Mouse (Mus musculus) embryonic stem cell, embryonic (primary cell): ENCODE measurements around the gene Ccdc157.

ENCODE experiments used
- CTCF ChIA-PET, 4 experiments: fragments of 300-600 bp in 2 of 4; fragments of 350-600 bp in 2 of 4; sonication (Branson Sonifier 250); formaldehyde crosslinking; loops; one replicate each; lab custom pipeline; 2022; ENCODE audit warnings: inconsistent platforms in 2 of 4; lab: Charles Lee
- POLR2A ChIA-PET, 4 experiments: fragments of 300-600 bp in 2 of 4; fragments of 350-600 bp in 2 of 4; sonication (Branson Sonifier 250); formaldehyde crosslinking; loops; one replicate each; lab custom pipeline; 2022; ENCODE audit warnings: antibody characterized with exemption in 4 of 4, inconsistent platforms in 1 of 4; lab: Charles Lee

The Ccdc157 gene

DNA sequence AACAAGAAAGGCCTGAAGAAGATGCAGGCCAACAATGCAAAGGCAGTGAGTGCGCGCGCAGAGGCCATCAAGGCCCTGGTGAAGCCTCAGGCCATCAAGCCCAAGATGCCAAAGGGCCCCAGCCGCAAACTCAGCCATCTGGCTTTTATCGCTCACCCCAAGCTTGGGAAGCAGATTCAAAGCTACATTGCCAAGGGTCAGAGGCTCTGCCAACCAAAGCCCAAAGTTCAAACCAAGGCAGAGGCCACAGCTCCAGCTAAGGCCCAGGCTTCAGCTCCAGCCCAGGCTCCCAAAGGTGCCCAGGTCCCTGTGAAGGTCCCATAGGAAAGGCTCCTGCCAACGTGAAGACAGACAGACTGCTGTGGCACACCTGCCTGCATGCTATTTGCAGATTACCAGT lies 52.2 kb downstream of the Ccdc157 start:
- ChIA-PET POLR2A (interaction anchor here in 2 of 4 experiments (1.1 to 1.6 kb wide), 2 partner anchors 10 to 11 kb away, joined by 3 to 7 read pairs; no protein-coding TSS in a partner anchor), CTCF (interaction anchor here in 3 of 4 experiments (0.7 to 1.4 kb wide), 3 partner anchors 16 to 79 kb away, joined by 3 read pairs; partner anchors contain the start of gene Sec14l2 (in 1 of the 3))

DNA sequence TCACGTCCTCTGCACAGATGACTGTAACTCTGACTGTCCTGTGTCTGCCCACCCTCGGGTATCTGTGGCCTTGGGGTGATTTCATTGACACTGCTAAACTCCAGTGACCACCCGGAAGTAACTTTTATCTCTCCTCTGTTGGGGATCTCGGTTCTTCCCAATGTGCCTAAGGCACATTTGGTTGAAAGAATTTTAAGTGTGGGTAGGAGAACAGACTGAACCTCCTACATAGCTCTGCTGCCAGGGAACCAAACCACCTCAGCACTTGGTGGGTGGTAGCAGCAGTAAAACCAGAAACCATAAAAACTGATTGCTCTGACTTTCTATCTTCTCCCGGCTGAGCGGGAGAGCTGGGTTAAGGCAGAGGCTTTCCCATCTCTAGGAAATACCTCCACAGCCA lies 54.6 kb downstream of the Ccdc157 start:
- POLR2A ChIA-PET, result interaction anchor here in 1 of 4 experiments (0.8 to 1.9 kb wide), 2 partner anchors 8 to 138 kb away, joined by 3 to 7 read pairs; no protein-coding TSS in a partner anchor
- CTCF ChIA-PET, result interaction anchor here in 1 of 4 experiments (1.5 kb wide), 1 partner anchor 29 kb away, joined by 3 read pairs; the partner anchor contains the start of gene Rnf215

GRCm38 (mm10) chr11:4104989-4105388 lies 55.1 kb downstream of the Ccdc157 start:
- ChIA-PET POLR2A (interaction anchor here in 1 of 4 experiments (0.8 to 1.9 kb wide), 2 partner anchors 8 to 137 kb away, joined by 3 to 7 read pairs; no protein-coding TSS in a partner anchor), CTCF (interaction anchor here in 1 of 4 experiments (0.7 kb wide), 1 partner anchor 20 kb away, joined by 3 read pairs; no protein-coding TSS in a partner anchor)

- ChIA-PET CTCF (no interaction called here), POLR2A (interaction anchor here in 2 of 4 experiments (0.5 to 3.3 kb wide), 2 partner anchors 15 to 77 kb away, joined by 9 to 12 read pairs; no protein-coding TSS in a partner anchor)
Measured at GRCm38 (mm10) chr11:4103522-4103921, 56.6 kb downstream of the Ccdc157 start.

GRCm38 (mm10) chr11:4101851-4102250 lies 58.2 kb downstream of the Ccdc157 start:
- CTCF ChIA-PET, result interaction anchor here in 3 of 4 experiments (0.6 to 1.0 kb wide), 5 partner anchors 12 to 543 kb away, joined by 3 to 7 read pairs (median 4); partner anchors contain the start of gene Sec14l2 (in 1 of the 3)
- POLR2A ChIA-PET, result interaction anchor here in 2 of 4 experiments (0.7 to 3.3 kb wide), 4 partner anchors 16 to 138 kb away, joined by 3 to 12 read pairs (median 4); partner anchors contain the start of genes Pes1 (in 1 of the 2) and Sec14l2 (in 1 of the 2)

- ChIA-PET POLR2A (interaction anchor here in 2 of 4 experiments (0.7 to 2.6 kb wide), 5 partner anchors 11 to 24 kb away, joined by 3 to 13 read pairs (median 4); partner anchors contain the start of gene Sec14l2 (in 2 of the 2)), CTCF (interaction anchor here in 3 of 4 experiments (0.6 to 2.4 kb wide), 7 partner anchors 13 to 185 kb away, joined by 3 to 8 read pairs (median 3); partner anchors contain the start of gene Slc35e4 (in 1 of the 3))
Measured at GRCm38 (mm10) chr11:4099447-4099846, 60.6 kb downstream of the Ccdc157 start.

DNA sequence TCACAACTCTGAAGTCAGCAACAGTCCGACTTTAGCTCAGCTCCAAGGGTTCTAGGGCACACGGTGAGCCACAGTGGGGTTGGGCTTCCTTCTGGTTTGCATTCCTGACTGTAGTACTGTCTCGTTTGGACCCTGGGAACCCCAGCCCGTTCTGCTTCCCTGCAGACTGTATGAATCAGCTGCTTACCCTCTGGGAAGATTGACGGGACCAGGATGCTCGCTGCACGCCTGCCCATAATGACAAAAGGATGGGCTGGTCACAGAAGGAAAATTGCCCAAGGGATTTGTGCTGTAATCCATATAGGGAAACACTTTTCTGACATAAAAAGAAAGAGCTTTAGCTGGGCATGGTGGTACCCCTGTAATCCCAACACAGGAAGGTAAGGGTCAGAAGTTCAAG lies 61.3 kb downstream of the Ccdc157 start:
- POLR2A ChIA-PET, result interaction anchor here in 3 of 4 experiments (0.6 to 3.6 kb wide), 9 partner anchors 12 to 606 kb away, joined by 3 to 20 read pairs (median 4); partner anchors contain the start of genes Sec14l2 (in 2 of the 3), Tbc1d10a (in 1 of the 3) and Zmat5 (in 1 of the 3)

GRCm38 (mm10) chr11:4098120-4098519 lies 62.0 kb downstream of the Ccdc157 start:
- ChIA-PET POLR2A (interaction anchor here (0.6 to 3.6 kb wide), 18 partner anchors 9 to 143 kb away, joined by 3 to 20 read pairs (median 4); partner anchors contain the start of genes Sec14l2 (in 1 of the 4) and Tbc1d10a (in 1 of the 4)), CTCF (interaction anchor here in 2 of 4 experiments (0.5 to 2.4 kb wide), 7 partner anchors 30 to 184 kb away, joined by 3 to 8 read pairs (median 4); partner anchors contain the start of gene Slc35e4 (in 1 of the 2))

More for the DNA sequence above, 61.3 kb downstream of the Ccdc157 start:
- CTCF ChIA-PET, result interaction anchor here in 2 of 4 experiments (0.5 to 2.4 kb wide), 3 partner anchors 45 to 185 kb away, joined by 3 to 8 read pairs (median 4); partner anchors contain the start of gene Slc35e4 (in 1 of the 2)

GRCm38 (mm10) chr11:4097091-4097621 lies 62.9 kb downstream of the Ccdc157 start:
- POLR2A ChIA-PET, result interaction anchor here in 3 of 4 experiments (0.8 to 3.6 kb wide), 19 partner anchors 9 to 134 kb away, joined by 3 to 20 read pairs (median 4); partner anchors contain the start of genes Pes1 (in 1 of the 3), Sec14l2 (in 1 of the 3) and Tbc1d10a (in 1 of the 3)
- CTCF ChIA-PET, result interaction anchor here in 1 of 4 experiments (1.3 kb wide), 2 partner anchors 44 to 96 kb away, joined by 3 to 5 read pairs; no protein-coding TSS in a partner anchor

DNA sequence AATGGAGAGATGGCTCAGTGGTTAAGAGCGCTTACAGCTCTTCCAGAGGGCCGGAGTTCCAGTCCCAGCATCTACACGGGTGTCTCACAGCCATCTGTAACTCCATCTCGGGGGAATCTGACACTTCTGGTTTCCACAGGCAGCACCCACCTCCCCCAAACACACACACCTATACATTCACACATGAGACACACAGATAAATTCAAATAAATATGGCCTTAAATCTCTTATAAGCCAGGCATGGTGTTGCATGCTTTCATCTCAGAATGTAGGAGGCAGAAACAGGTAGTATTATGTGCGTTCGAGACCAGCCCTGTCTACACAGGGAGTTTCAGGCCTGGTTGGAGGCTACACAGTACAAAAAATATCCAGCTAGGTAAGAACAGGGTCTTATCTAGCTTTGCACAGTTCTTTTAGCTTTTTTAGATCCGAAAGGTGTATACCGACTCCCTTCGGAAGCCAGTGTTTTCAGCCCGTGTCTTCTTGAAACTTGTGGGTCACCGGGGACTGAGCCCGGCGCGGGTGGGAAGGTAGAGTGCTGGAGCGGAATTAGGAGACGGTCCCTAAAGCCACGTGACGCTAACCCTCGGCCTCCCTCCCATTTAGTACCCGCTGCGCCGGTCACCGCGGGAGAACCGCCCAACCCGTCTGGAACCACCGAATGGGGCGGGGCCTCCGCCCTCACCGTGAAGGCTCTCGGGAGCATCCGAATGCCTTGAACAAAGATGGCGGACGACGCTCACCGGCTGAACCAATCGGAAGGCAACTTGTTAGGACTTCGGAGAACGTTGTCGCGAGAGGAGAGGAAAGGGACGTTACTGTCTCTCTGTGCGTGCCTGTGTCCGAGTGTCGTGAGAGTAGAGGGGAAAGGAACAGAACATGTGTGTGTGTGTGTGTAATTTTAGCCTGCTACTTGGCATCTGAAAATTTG lies 63.8 kb downstream of the Ccdc157 start:
- CTCF ChIA-PET, result interaction anchor here in 3 of 4 experiments (0.6 to 1.3 kb wide), 8 partner anchors 16 to 133 kb away, joined by 3 to 6 read pairs (median 3); partner anchors contain the start of gene Pes1 (in 1 of the 3)
- POLR2A ChIA-PET, result interaction anchor here in 3 of 4 experiments (0.6 to 3.6 kb wide), 23 partner anchors 9 to 1501 kb away, joined by 3 to 20 read pairs (median 4); partner anchors contain the start of genes Sec14l2 (in 2 of the 3), Gal3st1 (in 1 of the 3), Pes1 (in 1 of the 3) and Tbc1d10a (in 1 of the 3)

GRCm38 (mm10) chr11:4095171-4096053 lies 64.7 kb downstream of the Ccdc157 start, which contains the start of gene Mtfp1:
Mtfp1 (minus strand) TSS chr11:4095445.
- POLR2A ChIA-PET, result interaction anchor here in 3 of 4 experiments (0.6 to 3.6 kb wide), 26 partner anchors 9 to 1502 kb away, joined by 3 to 20 read pairs (median 4); partner anchors contain the start of genes Pes1 (in 2 of the 3), Sec14l2 (in 2 of the 3), Gal3st1 (in 1 of the 3) and Tbc1d10a (in 1 of the 3)
- CTCF ChIA-PET, result interaction anchor here in 3 of 4 experiments (0.6 to 2.2 kb wide), 13 partner anchors 10 to 132 kb away, joined by 3 to 19 read pairs (median 5); partner anchors contain the start of genes Pes1 (in 1 of the 3) and Sec14l2 (in 1 of the 3)

DNA sequence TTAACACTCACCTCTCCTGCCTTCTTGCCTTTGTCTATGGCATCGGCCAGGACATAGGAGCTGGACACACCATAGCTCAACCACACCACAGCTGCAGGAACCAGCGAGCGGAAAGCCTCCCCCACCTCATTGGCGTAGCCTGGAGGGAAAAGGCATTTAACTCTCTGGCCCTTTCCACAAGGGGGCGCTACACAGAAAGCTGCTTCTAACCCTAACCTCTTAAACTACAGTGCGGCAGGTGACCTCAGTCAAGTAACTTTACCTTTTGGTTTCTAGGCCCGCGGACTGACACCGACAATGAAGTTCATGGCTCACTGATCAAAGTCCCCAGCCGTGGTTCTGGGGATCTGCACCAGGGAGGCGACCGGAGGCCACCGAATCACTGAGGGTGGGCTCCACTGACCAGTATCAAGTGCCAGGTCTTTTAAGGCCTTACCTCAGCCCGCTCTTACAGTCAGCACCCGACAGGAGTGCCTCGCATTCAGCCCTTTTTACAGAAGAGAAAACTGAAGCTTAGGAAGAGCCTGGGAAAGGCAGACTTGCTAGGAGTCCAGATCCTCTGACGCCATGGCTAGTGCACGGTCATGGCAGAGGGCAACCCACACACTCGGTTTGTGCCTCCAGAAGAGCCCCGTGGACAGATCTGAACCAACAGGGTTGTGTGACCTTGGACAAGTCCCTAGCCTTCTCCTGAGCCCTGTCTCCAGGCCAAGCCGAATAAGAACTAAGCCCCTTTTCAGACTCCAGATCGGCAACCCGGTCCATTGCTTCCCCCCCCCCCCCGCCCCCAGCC lies 65.5 kb downstream of the Ccdc157 start:
- POLR2A ChIA-PET, result interaction anchor here in 3 of 4 experiments (0.6 to 2.3 kb wide), 23 partner anchors 8 to 445 kb away, joined by 3 to 11 read pairs (median 4); partner anchors contain the start of genes Sec14l2 (in 3 of the 3), Tbc1d10a (in 2 of the 3), Morc2a (in 1 of the 3) and Pes1 (in 1 of the 3)

GRCm38 (mm10) chr11:4093459-4094377 lies 66.4 kb downstream of the Ccdc157 start:
- ChIA-PET CTCF (interaction anchor here (0.5 to 2.2 kb wide), 40 partner anchors 8 to 411 kb away, joined by 3 to 19 read pairs (median 4); partner anchors contain the start of genes Sec14l2 (in 2 of the 4), Castor1 (in 1 of the 4), Pes1 (in 1 of the 4) and Rnf215 (in 1 of the 4)), POLR2A (interaction anchor here in 3 of 4 experiments (0.7 to 2.3 kb wide), 21 partner anchors 8 to 445 kb away, joined by 3 to 11 read pairs (median 4); partner anchors contain the start of genes Sec14l2 (in 3 of the 3), Tbc1d10a (in 2 of the 3), Morc2a (in 1 of the 3) and Pes1 (in 1 of the 3))

More for the DNA sequence above, 65.5 kb downstream of the Ccdc157 start:
- CTCF ChIA-PET, result interaction anchor here (0.5 to 2.2 kb wide), 38 partner anchors 9 to 410 kb away, joined by 3 to 19 read pairs (median 4); partner anchors contain the start of genes Sec14l2 (in 2 of the 4), Castor1 (in 1 of the 4), Pes1 (in 1 of the 4) and Rnf215 (in 1 of the 4)
